Mouse (Mus musculus) embryonic facial prominence, embryonic 14.5 days (tissue): ENCODE measurements around the gene Dcaf11. TPM values are rescaled to one million over a fixed set of nuclear protein-coding genes. Genes with fewer than 3 reads are reported as not detected.
A peak's percentile ranks its signal among the peaks of the same experiment; 100 is the strongest.

ENCODE experiments used
- ATAC-seq: fragments of 200-750 bp; cut with Nextera tagmentation; 2 replicates; pipeline ENCODE4 v1.8.0; 2017; ENCODE audit warnings: low read depth, moderate number of reproducible peaks, moderate TSS enrichment
- DNase-seq: peaks from one replicate; pipeline ENCODE4 v3.0.0-alpha.2; 2015; ENCODE audit warnings: low spot score
- H3K27ac ChIP-seq: fragments of 300-500 bp; sonication (generic); replicated peaks from 2 replicates; pipeline ENCODE4 v1.5.1; 2014; ENCODE audit warnings: low read depth, mild to moderate bottlenecking, low read length, moderate library complexity
- H3K27me3 ChIP-seq: fragments of 300-500 bp; sonication (generic); replicated peaks from 2 replicates; pipeline ENCODE4 v1.6.1; 2014; ENCODE audit warnings: low read length; ENCODE audit not compliant: control insufficient read depth, insufficient read depth
- H3K36me3 ChIP-seq: fragments of 300-500 bp; sonication (generic); 2 replicates; pipeline ENCODE4 v1.6.1; 2014; ENCODE audit warnings: low read length, mixed read lengths; ENCODE audit not compliant: control insufficient read depth, insufficient read depth
- H3K4me1 ChIP-seq: fragments of 300-500 bp; sonication (generic); 2 replicates; pipeline ENCODE4 v1.6.1; 2014; ENCODE audit warnings: antibody characterized with exemption, low read length; ENCODE audit not compliant: control insufficient read depth, insufficient read depth
- H3K4me2 ChIP-seq: fragments of 300-500 bp; sonication (generic); 2 replicates; pipeline ENCODE4 v1.6.1; 2014; ENCODE audit warnings: low read depth, mild to moderate bottlenecking, low read length, moderate library complexity, mixed read lengths
- H3K4me3 ChIP-seq: fragments of 300-500 bp; sonication (generic); 2 replicates; pipeline ENCODE4 v1.5.1; 2014; ENCODE audit warnings: low read depth, mild to moderate bottlenecking, low read length
- H3K9ac ChIP-seq: fragments of 300-500 bp; sonication (generic); 2 replicates; pipeline ENCODE4 v1.6.1; 2014; ENCODE audit warnings: low read depth, mild to moderate bottlenecking, low read length, moderate library complexity, mixed read lengths
- H3K9me3 ChIP-seq: fragments of 300-500 bp; sonication (generic); 2 replicates; pipeline ENCODE4 v1.6.1; 2016; ENCODE audit warnings: low read length; ENCODE audit not compliant: control insufficient read depth
- WGBS: fragments of 180-500 bp; shearing (Covaris S2); extraction: QIAGEN DNeasy Blood & Tissue Kit; methylation state at CpG from one replicate; pipeline ENCODE4 v1.1.7; 2014; 5-methylcytosine and 5-hydroxymethylcytosine counted together
- polyA plus RNA-seq: library from polyadenylated mRNA; unstranded; fragments of >200 nt; fragmentation: Nextera tagmentation; extraction: Ambion mirVana; gene quantifications from 2 replicates; pipeline ENCODE4 v1.2.1, GENCODE M21; 2014

Dcaf11 gene
- polyA plus RNA-seq, 1 experiment from 2014 or later: 55.1 TPM

DNA sequence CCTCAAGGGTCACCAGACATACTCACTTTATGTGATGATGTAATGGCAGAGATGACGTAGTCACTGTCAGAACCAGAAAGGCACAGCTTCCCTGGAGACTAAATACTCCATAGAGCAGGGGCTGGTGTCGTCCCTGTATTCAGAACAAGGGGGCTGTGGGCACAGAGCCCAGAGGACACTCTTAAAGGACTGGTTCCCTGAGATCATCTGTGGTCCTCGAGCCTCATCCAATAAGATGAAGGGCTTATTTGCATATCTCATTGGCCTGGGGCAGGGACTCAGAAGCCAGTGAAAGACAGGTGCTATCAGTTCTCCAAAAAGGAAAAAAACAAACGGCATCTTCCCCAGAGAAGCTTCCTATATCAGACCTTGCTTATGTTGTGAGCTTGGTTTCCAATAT, 35.7 kb upstream of the Dcaf11 start:
- Histone ChIP-seq H3K27me3 (peaks cover 33% of the 10 kb centered on the region), H3K36me3 (no peaks in the 10 kb centered on the region), H3K9ac (no peak overlapping the region), H3K4me2 (no peak overlapping the region), H3K4me1 (0 out of 2 replicates have a peak, but pooled peaks cover 2% of the 10 kb centered on the region), H3K27ac (no peak overlapping the region), H3K4me3 (no peak overlapping the region), H3K9me3 (no peaks in the 10 kb centered on the region)
- ATAC-seq (no peak), DNase-seq (no peak)
- 61% methylated on average over 4 of the region's 4 CpGs for WGBS

DNA sequence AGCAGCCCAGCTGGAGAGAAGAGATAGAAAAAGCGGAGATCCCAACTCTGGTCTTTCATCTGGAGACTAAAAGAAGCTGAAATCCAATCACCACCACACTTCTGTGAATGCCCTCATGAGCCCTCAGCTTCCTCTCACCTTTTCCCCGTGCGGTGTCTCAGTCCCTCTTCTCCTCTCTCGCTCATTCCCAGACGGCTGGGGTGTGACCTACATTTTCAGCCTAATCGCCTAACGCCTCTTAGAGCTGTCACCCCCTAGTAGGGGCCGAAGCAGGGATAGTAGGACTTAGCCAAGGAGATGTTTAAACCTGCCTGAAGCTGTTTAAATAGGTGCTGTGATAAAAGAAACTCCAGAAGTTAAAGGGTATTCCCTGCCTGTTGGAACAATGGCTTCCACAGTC, 35.0 kb upstream of the Dcaf11 start, which contains the start of gene Nrl:
TSS of gene Nrl (minus strand) at position 197 of the 400 bp plus-strand sequence.
- H3K4me1 ChIP-seq: 0 out of 2 replicates have a peak, but pooled peaks cover 2% of the 10 kb centered on the region
- DNase-seq: no peak
- peaks cover 29% of the 10 kb centered on the region for H3K27me3 ChIP-seq
- no peak within 1 kb of the TSS for H3K4me3 ChIP-seq
- H3K9me3 ChIP-seq: no peaks in the 10 kb centered on the region
- WGBS: 32% methylated on average over 8 of the region's 8 CpGs
- no peak within 1 kb of the TSS for H3K4me2 ChIP-seq
- H3K27ac ChIP-seq: no peak within 1 kb of the TSS
- no peak for ATAC-seq
- no peaks in the 10 kb centered on the region for H3K36me3 ChIP-seq
- H3K9ac ChIP-seq: no peak within 1 kb of the TSS

DNA sequence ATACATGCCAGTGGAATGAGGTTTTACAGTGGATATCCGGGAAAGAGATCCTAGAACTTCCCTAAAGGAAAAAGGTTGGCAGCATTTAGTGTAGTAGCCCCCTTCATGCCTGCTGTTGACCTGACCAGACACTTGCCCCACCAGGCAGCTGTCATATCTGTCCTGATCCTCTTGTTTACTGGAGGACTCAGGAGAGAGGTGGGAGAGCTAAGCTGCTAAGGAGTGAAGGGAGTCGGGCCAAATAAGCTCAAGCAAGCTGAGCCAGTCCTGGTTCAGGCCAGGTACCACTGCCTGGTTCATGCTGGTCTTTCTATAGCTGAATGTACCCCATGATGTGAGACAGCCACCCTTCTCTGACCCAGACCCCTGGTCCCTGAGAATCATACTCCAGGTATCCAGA, 33.1 kb upstream of the Dcaf11 start:
- no peak overlapping the region for H3K4me3 ChIP-seq
- peaks cover 16% of the 10 kb centered on the region; the same call in 1 of the 2 replicates for H3K27me3 ChIP-seq
- no peaks in the 10 kb centered on the region for H3K36me3 ChIP-seq
- no peak for ATAC-seq
- no peaks in the 10 kb centered on the region for H3K9me3 ChIP-seq
- no peaks in the 10 kb centered on the region for H3K4me1 ChIP-seq
- 83% methylated on average over 2 of the region's 2 CpGs for WGBS
- no peak overlapping the region for H3K4me2 ChIP-seq
- H3K9ac ChIP-seq: no peak overlapping the region
- H3K27ac ChIP-seq: no peak overlapping the region
- no peak for DNase-seq

DNA sequence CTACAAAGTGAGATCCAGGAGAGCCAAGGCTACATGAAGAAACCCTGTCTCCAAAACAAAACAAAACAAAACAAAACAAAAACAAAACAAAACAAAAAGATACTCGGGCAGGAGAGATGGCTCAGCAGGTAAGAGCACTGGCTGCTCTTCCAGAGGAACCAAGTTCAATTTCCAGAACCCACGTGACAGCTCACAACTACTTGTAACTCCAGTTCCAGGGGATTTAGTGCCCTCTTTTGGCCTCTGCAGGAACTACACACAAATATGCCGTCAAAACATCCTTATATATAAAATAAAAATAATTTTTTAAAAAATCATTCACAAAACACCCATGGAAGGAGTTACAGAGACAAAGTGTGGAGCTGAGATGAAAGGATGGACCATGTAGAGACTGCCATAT, 31.9 kb upstream of the Dcaf11 start:
- 19% methylated on average over 3 of the region's 3 CpGs for WGBS
- H3K4me2 ChIP-seq: no peak overlapping the region
- H3K9me3 ChIP-seq: no peaks in the 10 kb centered on the region
- no peak overlapping the region for H3K27ac ChIP-seq
- ATAC-seq: no peak
- H3K27me3 ChIP-seq: peaks cover 8% of the 10 kb centered on the region; the same call in 1 of the 2 replicates
- H3K9ac ChIP-seq: no peak overlapping the region
- DNase-seq: peak; percentile 28
- H3K36me3 ChIP-seq: no peaks in the 10 kb centered on the region
- H3K4me1 ChIP-seq: no peaks in the 10 kb centered on the region
- H3K4me3 ChIP-seq: no peak overlapping the region

DNA sequence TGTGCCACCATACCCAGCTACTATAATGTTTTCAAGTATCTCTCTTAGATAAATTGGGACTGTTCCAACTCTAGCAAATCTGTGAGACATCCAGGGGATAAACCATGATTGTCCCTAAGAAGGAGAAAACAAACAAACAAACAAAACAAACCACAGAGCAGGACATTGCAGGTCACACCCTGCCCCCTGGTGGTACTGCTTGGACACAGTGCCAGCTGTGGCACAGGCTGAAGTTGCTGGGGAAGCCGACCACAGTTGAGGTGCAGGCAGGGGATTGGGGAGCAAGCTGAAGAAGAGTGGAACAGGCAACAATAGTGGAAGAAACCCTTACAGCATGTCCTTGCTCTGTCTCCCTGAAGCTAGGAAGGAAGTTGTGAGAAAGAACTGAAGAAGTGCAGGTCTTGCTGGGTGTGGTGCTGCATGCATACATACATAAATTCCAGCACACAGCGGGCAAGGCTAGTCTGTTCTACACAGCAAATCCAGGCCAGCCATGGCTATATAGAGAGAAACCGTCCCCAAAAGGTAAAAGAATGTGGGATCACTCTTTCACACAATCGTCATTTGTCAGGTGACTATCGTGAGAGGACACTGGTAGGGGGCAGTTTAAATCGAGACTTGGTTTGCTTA, 23.6 kb upstream of the Dcaf11 start:
- 52% methylated on average over 6 of the region's 6 CpGs for WGBS
- Histone ChIP-seq H3K9me3 (no peaks in the 10 kb centered on the region), H3K36me3 (no peaks in the 10 kb centered on the region), H3K27ac (no peak overlapping the region), H3K27me3 (0 out of 2 replicates have a peak, but pooled peaks cover 3% of the 10 kb centered on the region), H3K9ac (no peak overlapping the region), H3K4me3 (no peak overlapping the region), H3K4me1 (peaks cover 3% of the 10 kb centered on the region), H3K4me2 (no peak overlapping the region)
- peak; percentile 11 for DNase-seq
- no peak for ATAC-seq

DNA sequence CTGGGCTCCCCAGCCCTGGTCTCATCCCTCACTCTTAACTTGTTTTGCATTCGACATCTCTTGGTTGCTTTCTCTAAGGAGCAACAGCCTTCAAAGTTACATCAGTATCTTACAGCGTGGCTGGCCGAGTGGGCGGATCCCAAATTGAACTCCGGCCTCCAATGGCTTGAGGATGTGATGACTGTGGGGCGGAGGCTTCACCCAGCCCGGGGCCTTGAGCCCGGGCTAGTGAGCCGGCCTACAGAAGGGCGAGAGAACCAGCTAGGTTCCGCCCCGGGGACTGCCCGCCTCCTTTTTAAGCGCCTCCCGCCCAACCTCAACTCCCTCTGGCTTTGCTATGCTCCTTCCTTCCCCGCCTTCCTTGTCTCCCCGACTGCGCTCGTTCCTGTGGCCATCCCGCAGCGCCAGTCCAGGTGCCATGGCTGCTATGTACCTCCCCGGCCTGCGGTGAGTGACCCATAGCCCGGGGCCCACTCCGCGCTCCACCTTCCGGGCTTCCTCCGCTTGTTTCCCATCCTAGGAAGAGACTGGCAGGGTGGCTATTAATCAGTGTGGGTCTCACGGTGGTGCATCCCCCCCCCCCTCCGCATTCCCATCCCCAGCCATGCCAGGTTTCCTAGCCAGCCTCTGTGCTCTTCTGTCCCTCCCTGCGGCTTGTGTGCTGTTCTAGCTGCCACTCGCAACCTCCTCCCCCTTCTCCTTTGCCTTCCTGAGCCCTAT, 19.6 kb upstream of the Dcaf11 start, which contains the start of gene Pck2:
TSS of gene Pck2 (plus strand) at position 200 of the 720 bp plus-strand sequence.
- H3K4me2 ChIP-seq: peak within 1 kb of the TSS; percentile 54
- WGBS: under 1% methylated on average over 32 of the region's 32 CpGs
- ATAC-seq: peak; percentile 91

DNA sequence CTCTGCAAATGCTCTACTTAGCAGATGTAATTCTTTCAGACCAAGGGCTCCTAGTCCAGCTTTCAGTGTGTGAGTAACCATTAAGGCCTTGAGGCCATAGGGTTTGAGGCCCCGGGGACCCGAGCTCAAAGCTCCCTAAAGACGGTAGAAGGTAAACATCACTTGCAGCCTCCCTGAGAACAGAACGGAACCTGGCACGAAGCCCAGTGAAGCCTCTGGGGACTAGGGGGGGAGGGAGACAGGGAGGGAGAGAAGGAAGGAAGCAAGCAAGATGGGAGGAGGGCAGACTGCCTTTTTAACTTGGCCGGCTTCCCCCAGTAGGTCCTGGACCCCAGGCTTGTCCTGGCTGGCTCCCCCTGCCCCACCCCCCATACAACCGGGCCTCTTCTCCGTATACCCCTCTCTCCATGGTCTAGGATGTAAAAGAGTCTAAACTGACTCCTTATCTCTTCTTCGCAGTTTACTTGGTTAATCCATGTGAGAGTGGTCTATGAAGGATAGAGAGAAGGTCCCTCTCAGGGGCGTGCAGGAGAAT, 19.0 kb upstream of the Dcaf11 start:
- WGBS: 5% methylated on average over 10 of the region's 10 CpGs
- Histone ChIP-seq H3K4me3 (peak overlapping the region; percentile 54), H3K4me1 (peaks cover 6% of the 10 kb centered on the region), H3K4me2 (peak overlapping the region; percentile 54), H3K36me3 (peaks cover 28% of the 10 kb centered on the region; the same call in 1 of the 2 replicates), H3K27me3 (0 out of 2 replicates have a peak, but pooled peaks cover 3% of the 10 kb centered on the region), H3K27ac (peak overlapping the region; percentile 83), H3K9ac (peak overlapping the region; percentile 73), H3K9me3 (no peaks in the 10 kb centered on the region)
- ATAC-seq (peak; percentile 44), DNase-seq (peak; percentile 77)

More for the DNA sequence above, 19.6 kb upstream of the Dcaf11 start, which contains the start of gene Pck2:
- peak within 1 kb of the TSS; percentile 83 for H3K27ac ChIP-seq
- H3K36me3 ChIP-seq: peaks cover 24% of the 10 kb centered on the region; the same call in 1 of the 2 replicates
- H3K4me3 ChIP-seq: peak within 1 kb of the TSS; percentile 54
- H3K27me3 ChIP-seq: 0 out of 2 replicates have a peak, but pooled peaks cover 3% of the 10 kb centered on the region
- H3K4me1 ChIP-seq: peaks cover 6% of the 10 kb centered on the region
- DNase-seq: peak; percentile 95
- peak within 1 kb of the TSS; percentile 73 for H3K9ac ChIP-seq
- no peaks in the 10 kb centered on the region for H3K9me3 ChIP-seq

DNA sequence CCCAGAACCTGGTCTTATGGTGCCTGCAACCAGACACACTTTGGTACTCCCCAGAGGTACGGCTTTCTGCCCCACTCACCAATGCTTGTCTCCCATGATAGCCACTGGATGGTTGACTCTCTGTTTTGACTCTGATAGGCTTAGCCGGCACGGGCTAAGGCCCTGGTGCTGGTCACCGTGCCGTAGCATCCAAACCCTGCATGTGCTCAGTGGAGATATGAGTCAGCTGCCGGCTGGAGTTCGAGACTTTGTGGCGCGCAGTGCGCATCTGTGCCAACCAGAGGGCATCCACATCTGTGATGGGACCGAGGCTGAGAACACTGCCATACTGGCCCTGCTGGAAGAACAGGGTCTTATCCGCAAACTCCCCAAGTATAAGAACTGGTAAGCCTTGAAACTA, 17.5 kb upstream of the Dcaf11 start:
- Histone ChIP-seq H3K36me3 (peaks cover 41% of the 10 kb centered on the region), H3K4me2 (no peak overlapping the region), H3K4me1 (peaks cover 6% of the 10 kb centered on the region), H3K4me3 (no peak overlapping the region), H3K9ac (no peak overlapping the region), H3K27me3 (no peaks in the 10 kb centered on the region), H3K9me3 (no peaks in the 10 kb centered on the region), H3K27ac (no peak overlapping the region)
- ATAC-seq (no peak), DNase-seq (no peak)
- 97% methylated on average over 12 of the region's 12 CpGs for WGBS
